Mouse (Mus musculus): Measurements from ENCODE around the gene Tomt. TPM values are rescaled to one million over a fixed set of nuclear protein-coding genes. Genes with fewer than 3 reads are reported as not detected.
"Not testable (repeated sequence)": the region's sequence is repeated elsewhere in the genome, so short reads cannot be mapped to it uniquely, and the experiment has no call there.

Gene Tomt
- 0.25 and 0.31 TPM in 2 replicates for polyA plus RNA-seq (2014; fragmentation: Nextera tagmentation; extraction: Ambion mirVana)

DNA sequence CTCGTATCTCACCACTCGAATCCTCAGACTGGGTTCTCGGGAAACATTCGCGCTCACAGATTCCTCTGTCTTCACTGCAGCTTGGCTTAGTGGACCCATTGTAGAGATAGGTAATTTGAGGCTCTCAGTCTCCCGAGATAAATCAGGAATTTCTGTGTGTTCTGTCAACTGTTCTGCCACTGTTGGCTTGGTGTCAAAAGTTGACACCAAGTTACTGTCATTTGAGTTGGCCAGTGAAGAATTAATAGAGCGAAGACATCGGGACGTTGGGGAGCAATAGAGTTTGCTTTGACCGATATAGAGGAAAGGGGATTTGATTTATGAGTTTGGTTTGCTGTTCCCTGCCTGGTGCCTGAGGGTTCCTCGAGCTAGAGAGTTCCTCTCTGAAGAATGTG, at the start of gene Tomt:
Gene Tomt (minus strand): TSS at position 73 of the 395 bp plus-strand sequence.
- Histone ChIP-seq H3K27ac (ENCODE audit: low read depth, low read length) (peak within 1 kb of the TSS; percentile 95), H3K9me3 (ENCODE audit: control insufficient read depth, low read length) (no peaks in the 10 kb centered on the region), H3K4me1 (ENCODE audit: control insufficient read depth, insufficient read depth, low read length) (peaks cover 10% of the 10 kb centered on the region; the same call in 1 of the 2 replicates), H3K9ac (replicated peaks; ENCODE audit: low read depth, low read length) (peak within 1 kb of the TSS; percentile 87), H3K36me3 (ENCODE audit: control insufficient read depth, insufficient read depth, low read length) (peaks cover 12% of the 10 kb centered on the region), H3K4me3 (ENCODE audit: low read depth, low read length) (peak within 1 kb of the TSS; percentile 81), H3K4me2 (ENCODE audit: low read depth, low read length) (peak within 1 kb of the TSS; percentile 85), H3K27me3 (ENCODE audit: control insufficient read depth, insufficient read depth, low read length) (no peaks in the 10 kb centered on the region)
- 17% methylated on average over 11 of the region's 11 CpGs for WGBS
- no peak for ATAC-seq (ENCODE audit: low read depth)

DNA sequence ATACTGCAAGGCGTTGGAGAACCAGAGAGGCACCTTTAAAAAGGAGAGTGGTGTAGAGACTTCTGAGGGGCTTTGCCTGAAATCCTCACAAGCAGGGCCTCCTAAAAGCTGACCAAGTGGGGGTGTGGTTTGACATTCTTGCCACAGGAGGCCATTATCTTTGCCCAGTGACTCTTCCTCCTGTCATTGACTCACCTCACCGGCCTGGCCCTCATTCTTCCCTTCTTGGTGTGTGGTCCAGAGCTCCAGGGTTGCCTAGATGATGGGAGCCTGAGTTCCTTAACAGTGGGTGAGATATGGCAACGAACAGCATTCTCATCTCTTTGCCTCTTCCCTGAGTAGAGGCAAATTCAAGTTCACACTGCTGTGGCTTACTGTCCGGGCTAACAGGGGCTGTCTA, 49.7 kb upstream of the Tomt start:
- no peak overlapping the region for H3K9ac ChIP-seq (replicated peaks; ENCODE audit: low read depth, low read length)
- no peak overlapping the region for H3K4me2 ChIP-seq (ENCODE audit: low read depth, low read length)
- ATAC-seq (ENCODE audit: low read depth) = no peak
- WGBS = 55% methylated on average over 4 of the region's 4 CpGs
- no peak overlapping the region for H3K4me3 ChIP-seq (ENCODE audit: low read depth, low read length)
- H3K27ac ChIP-seq (ENCODE audit: low read depth, low read length) = no peak overlapping the region
- no peaks in the 10 kb centered on the region for H3K9me3 ChIP-seq (ENCODE audit: control insufficient read depth, low read length)
- no peaks in the 10 kb centered on the region for H3K4me1 ChIP-seq (ENCODE audit: control insufficient read depth, insufficient read depth, low read length)
- H3K36me3 ChIP-seq (ENCODE audit: control insufficient read depth, insufficient read depth, low read length) = no peaks in the 10 kb centered on the region
- H3K27me3 ChIP-seq (ENCODE audit: control insufficient read depth, insufficient read depth, low read length) = no peaks in the 10 kb centered on the region

DNA sequence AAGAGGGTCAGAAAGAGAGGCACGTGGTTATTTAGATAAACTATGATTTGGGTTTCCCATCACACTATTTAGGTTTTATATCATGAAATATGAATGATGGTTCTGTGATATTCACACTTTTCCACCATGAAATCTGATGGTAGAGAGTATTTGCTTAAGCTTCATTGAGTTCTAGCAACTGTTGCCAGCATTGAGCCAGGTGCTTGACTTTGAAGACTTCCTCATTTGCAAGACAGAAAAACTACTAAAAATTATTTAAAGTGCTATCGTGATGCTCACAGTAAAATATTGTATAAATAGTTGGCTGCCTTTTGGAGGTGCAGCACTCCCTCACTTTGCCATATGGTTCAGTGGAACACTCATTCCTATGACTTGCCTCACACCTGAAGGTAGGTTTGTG, 49.1 kb upstream of the Tomt start:
- Histone ChIP-seq H3K4me3 (ENCODE audit: low read depth, low read length) (no peak overlapping the region), H3K36me3 (ENCODE audit: control insufficient read depth, insufficient read depth, low read length) (no peaks in the 10 kb centered on the region), H3K9me3 (ENCODE audit: control insufficient read depth, low read length) (no peaks in the 10 kb centered on the region), H3K9ac (replicated peaks; ENCODE audit: low read depth, low read length) (no peak overlapping the region), H3K27me3 (ENCODE audit: control insufficient read depth, insufficient read depth, low read length) (no peaks in the 10 kb centered on the region), H3K4me1 (ENCODE audit: control insufficient read depth, insufficient read depth, low read length) (no peaks in the 10 kb centered on the region), H3K4me2 (ENCODE audit: low read depth, low read length) (no peak overlapping the region), H3K27ac (ENCODE audit: low read depth, low read length) (no peak overlapping the region)
- WGBS = 97% methylated on average over 2 of the region's 2 CpGs
- no peak for ATAC-seq (ENCODE audit: low read depth)

DNA sequence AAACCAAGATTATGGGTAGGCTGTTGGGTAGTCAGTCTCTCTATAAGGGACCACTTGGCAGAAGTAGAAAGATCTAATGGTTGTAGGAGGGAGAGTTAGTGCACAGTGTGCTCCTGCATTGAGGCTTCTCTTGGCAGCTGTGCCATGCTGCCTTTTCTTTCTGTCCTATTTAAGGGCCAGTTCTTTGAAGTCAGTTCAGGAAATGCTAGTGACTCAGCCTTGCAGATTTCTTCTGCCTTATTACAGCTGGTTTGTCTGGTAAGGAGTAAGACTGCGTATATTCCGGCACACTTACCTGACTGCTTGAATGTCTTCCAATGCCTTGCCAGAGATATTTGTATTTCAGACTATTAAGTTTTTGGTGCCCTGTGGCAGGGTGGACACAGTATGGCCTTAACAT, 48.0 kb upstream of the Tomt start:
- no peak for ATAC-seq (ENCODE audit: low read depth)
- Histone ChIP-seq H3K9me3 (ENCODE audit: control insufficient read depth, low read length) (no peaks in the 10 kb centered on the region), H3K27me3 (ENCODE audit: control insufficient read depth, insufficient read depth, low read length) (no peaks in the 10 kb centered on the region), H3K9ac (replicated peaks; ENCODE audit: low read depth, low read length) (no peak overlapping the region), H3K4me3 (ENCODE audit: low read depth, low read length) (no peak overlapping the region), H3K4me1 (ENCODE audit: control insufficient read depth, insufficient read depth, low read length) (no peaks in the 10 kb centered on the region), H3K4me2 (ENCODE audit: low read depth, low read length) (no peak overlapping the region), H3K27ac (ENCODE audit: low read depth, low read length) (no peak overlapping the region), H3K36me3 (ENCODE audit: control insufficient read depth, insufficient read depth, low read length) (no peaks in the 10 kb centered on the region)
- 88% methylated on average over 2 of the region's 2 CpGs for WGBS

DNA sequence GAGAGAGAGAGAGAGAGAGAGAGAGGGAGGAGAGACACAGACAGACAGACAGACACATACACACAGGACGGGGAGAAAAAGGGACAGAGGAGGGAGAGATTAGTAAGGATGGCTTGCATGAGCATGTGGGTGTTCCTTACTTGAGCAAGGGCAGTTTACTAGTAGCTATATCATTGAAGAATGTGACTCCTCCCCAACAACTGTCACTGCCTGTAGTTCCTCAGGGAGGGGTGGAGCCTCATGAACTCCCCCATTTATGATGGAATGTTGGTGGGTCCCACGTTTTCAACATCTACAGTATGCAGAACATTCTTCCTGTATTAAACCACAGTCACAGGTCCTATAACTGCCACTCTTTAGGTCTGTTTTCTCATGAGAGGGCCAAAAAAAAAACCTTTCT, 45.9 kb upstream of the Tomt start:
- Histone ChIP-seq H3K27ac (ENCODE audit: low read depth, low read length) (no peak overlapping the region), H3K27me3 (ENCODE audit: control insufficient read depth, insufficient read depth, low read length) (no peaks in the 10 kb centered on the region), H3K9ac (replicated peaks; ENCODE audit: low read depth, low read length) (no peak overlapping the region), H3K9me3 (ENCODE audit: control insufficient read depth, low read length) (no peaks in the 10 kb centered on the region), H3K4me2 (ENCODE audit: low read depth, low read length) (no peak overlapping the region), H3K4me3 (ENCODE audit: low read depth, low read length) (no peak overlapping the region), H3K4me1 (ENCODE audit: control insufficient read depth, insufficient read depth, low read length) (no peaks in the 10 kb centered on the region), H3K36me3 (ENCODE audit: control insufficient read depth, insufficient read depth, low read length) (no peaks in the 10 kb centered on the region)
- 71% methylated on average over 2 of the region's 2 CpGs for whole genome bisulfite sequencing
- ATAC-seq (ENCODE audit: low read depth) = no peak

DNA sequence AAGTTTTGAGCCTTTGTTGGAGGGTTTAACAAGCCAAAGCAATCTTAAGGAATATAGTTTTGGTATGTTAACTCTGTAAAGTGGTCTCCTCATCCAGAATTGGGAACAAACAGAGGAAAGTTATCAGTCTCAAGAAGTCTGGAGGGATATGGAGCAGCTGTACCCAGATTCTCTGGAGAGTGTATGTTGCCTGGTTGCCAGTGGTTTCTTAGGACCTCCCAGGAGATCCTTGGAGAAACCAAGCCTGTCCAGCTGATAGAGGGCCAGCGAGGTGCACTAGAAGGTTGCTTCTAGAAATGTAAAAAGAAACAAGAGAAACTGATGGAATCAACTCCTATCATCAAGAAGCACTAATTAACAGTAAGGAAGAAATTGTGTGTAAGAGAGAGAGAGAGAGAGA, 45.5 kb upstream of the Tomt start:
- H3K4me3 ChIP-seq (ENCODE audit: low read depth, low read length) = no peak overlapping the region
- 74% methylated on average over 1 of the region's 1 CpGs for WGBS
- no peaks in the 10 kb centered on the region for H3K9me3 ChIP-seq (ENCODE audit: control insufficient read depth, low read length)
- H3K27ac ChIP-seq (ENCODE audit: low read depth, low read length) = no peak overlapping the region
- no peak overlapping the region for H3K4me2 ChIP-seq (ENCODE audit: low read depth, low read length)
- no peak overlapping the region for H3K9ac ChIP-seq (replicated peaks; ENCODE audit: low read depth, low read length)
- H3K36me3 ChIP-seq (ENCODE audit: control insufficient read depth, insufficient read depth, low read length) = no peaks in the 10 kb centered on the region
- no peaks in the 10 kb centered on the region for H3K4me1 ChIP-seq (ENCODE audit: control insufficient read depth, insufficient read depth, low read length)
- no peaks in the 10 kb centered on the region for H3K27me3 ChIP-seq (ENCODE audit: control insufficient read depth, insufficient read depth, low read length)
- no peak for ATAC-seq (ENCODE audit: low read depth)

DNA sequence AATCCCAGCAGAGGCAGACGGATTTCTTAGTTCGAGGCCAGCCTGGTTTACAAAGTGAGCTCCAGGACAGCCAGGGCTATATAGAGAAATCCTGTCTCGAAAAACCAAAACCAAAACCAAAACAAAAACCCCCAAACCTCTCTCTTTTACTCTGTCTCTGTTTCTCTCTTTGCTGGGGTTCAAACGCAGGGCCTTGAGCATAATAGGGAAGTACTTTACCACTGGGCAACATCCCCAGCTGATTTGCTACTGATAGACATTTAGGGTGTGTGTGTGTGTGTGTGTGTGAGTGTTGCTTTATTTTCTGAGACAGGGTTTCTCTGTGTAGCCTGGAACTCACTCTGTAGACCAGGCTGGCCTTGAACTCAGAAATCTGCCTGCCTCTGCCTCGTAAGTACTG, 42.8 kb upstream of the Tomt start:
- not testable (repeated sequence) for H3K36me3 ChIP-seq (ENCODE audit: control insufficient read depth, insufficient read depth, low read length); H3K27ac ChIP-seq (ENCODE audit: low read depth, low read length); H3K4me3 ChIP-seq (ENCODE audit: low read depth, low read length); H3K9ac ChIP-seq (replicated peaks; ENCODE audit: low read depth, low read length); H3K27me3 ChIP-seq (ENCODE audit: control insufficient read depth, insufficient read depth, low read length); ATAC-seq (ENCODE audit: low read depth); H3K4me1 ChIP-seq (ENCODE audit: control insufficient read depth, insufficient read depth, low read length); H3K4me2 ChIP-seq (ENCODE audit: low read depth, low read length); H3K9me3 ChIP-seq (ENCODE audit: control insufficient read depth, low read length)
- WGBS = 97% methylated on average over 5 of the region's 5 CpGs

DNA sequence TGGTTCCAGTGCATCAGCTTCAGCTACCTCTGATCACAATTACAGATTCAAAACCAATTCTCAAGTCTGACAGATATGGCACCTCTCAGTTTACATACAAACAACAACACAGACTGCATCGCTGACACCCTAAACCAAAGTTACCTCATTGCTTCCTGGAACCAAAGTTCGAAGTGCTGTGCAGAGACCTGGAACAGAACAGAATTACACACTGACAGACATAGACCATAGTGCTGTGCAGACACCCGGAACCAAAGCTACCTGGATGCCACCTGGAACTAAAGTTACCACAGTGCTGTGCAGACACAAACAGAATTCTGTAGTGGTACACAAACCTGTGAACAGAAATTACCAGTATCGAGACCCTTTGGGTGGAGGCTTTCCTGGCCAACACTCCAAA, 33.6 kb upstream of the Tomt start:
- H3K9ac ChIP-seq (replicated peaks; ENCODE audit: low read depth, low read length) = no peak overlapping the region
- no peaks in the 10 kb centered on the region for H3K9me3 ChIP-seq (ENCODE audit: control insufficient read depth, low read length)
- H3K27ac ChIP-seq (ENCODE audit: low read depth, low read length) = no peak overlapping the region
- H3K27me3 ChIP-seq (ENCODE audit: control insufficient read depth, insufficient read depth, low read length) = no peaks in the 10 kb centered on the region
- H3K4me3 ChIP-seq (ENCODE audit: low read depth, low read length) = no peak overlapping the region
- no peaks in the 10 kb centered on the region for H3K36me3 ChIP-seq (ENCODE audit: control insufficient read depth, insufficient read depth, low read length)
- WGBS = 96% methylated on average over 4 of the region's 4 CpGs
- no peak for ATAC-seq (ENCODE audit: low read depth)
- H3K4me2 ChIP-seq (ENCODE audit: low read depth, low read length) = no peak overlapping the region
- H3K4me1 ChIP-seq (ENCODE audit: control insufficient read depth, insufficient read depth, low read length) = peaks cover 7% of the 10 kb centered on the region; the same call in 1 of the 2 replicates

DNA sequence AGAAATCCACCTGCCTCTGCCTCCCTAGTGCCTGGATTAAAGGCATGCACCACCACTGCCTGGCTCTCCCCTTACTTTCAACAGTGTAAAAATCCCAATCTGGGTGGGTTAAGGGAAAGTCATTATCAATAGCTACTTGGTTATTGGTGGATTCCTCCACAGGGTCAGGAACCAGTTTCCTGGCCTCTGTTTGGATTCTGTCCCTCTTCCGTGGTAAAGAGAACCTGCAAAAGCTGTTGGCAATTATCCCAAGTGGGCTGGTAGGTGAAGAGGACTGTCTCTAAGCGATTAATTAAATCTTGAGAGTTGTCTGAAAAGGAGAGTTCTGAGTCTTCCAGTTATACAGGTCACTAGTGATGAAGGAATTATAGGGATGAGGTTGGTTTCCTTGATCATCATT, 32.2 kb upstream of the Tomt start:
- no peaks in the 10 kb centered on the region for H3K36me3 ChIP-seq (ENCODE audit: control insufficient read depth, insufficient read depth, low read length)
- 90% methylated on average over 2 of the region's 2 CpGs for WGBS

DNA sequence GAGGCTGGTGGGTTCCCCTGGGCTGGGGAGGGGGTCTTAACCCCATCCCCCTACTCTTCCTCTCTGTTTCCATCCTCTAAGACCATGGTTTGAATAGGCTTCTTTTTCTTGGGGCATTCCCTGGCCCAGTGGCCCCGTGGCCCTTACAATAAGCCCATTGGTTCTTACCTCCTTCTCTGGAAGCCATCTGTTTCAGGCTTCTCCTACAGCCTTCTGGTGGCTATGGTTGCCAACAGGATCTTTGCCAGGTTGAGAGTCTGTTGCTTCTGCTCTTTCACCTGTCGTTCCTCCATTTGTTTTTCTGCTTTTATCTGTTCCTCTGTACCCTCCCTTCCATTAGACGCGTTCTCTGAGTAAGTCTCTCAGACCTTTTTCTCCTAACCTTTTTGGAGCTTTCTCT, 31.4 kb upstream of the Tomt start:
- H3K4me2 ChIP-seq (ENCODE audit: low read depth, low read length) = no peak overlapping the region
- no peak for ATAC-seq (ENCODE audit: low read depth)
- H3K27me3 ChIP-seq (ENCODE audit: control insufficient read depth, insufficient read depth, low read length) = no peaks in the 10 kb centered on the region
- WGBS = 96% methylated on average over 4 of the region's 4 CpGs
- no peaks in the 10 kb centered on the region for H3K36me3 ChIP-seq (ENCODE audit: control insufficient read depth, insufficient read depth, low read length)
- H3K4me3 ChIP-seq (ENCODE audit: low read depth, low read length) = no peak overlapping the region
- no peak overlapping the region for H3K9ac ChIP-seq (replicated peaks; ENCODE audit: low read depth, low read length)
- peaks cover 16% of the 10 kb centered on the region; the same call in 1 of the 2 replicates for H3K4me1 ChIP-seq (ENCODE audit: control insufficient read depth, insufficient read depth, low read length)
- H3K9me3 ChIP-seq (ENCODE audit: control insufficient read depth, low read length) = no peaks in the 10 kb centered on the region
- no peak overlapping the region for H3K27ac ChIP-seq (ENCODE audit: low read depth, low read length)

More for the DNA sequence above, 32.2 kb upstream of the Tomt start:
- Histone ChIP-seq H3K27me3 (ENCODE audit: control insufficient read depth, insufficient read depth, low read length) (no peaks in the 10 kb centered on the region), H3K9ac (replicated peaks; ENCODE audit: low read depth, low read length) (no peak overlapping the region), H3K4me3 (ENCODE audit: low read depth, low read length) (no peak overlapping the region), H3K9me3 (ENCODE audit: control insufficient read depth, low read length) (no peaks in the 10 kb centered on the region), H3K27ac (ENCODE audit: low read depth, low read length) (no peak overlapping the region), H3K4me1 (ENCODE audit: control insufficient read depth, insufficient read depth, low read length) (peaks cover 11% of the 10 kb centered on the region; the same call in 1 of the 2 replicates), H3K4me2 (ENCODE audit: low read depth, low read length) (no peak overlapping the region)
- ATAC-seq (ENCODE audit: low read depth) = no peak
